Mouse (Mus musculus): Measurements from ENCODE around the gene Fam155a. TPM values are rescaled to one million over a fixed set of nuclear protein-coding genes. Genes with fewer than 3 reads are reported as not detected.

The Fam155a gene
- total and polyA plus RNA-seq, 3 experiments, result not detected

DNA sequence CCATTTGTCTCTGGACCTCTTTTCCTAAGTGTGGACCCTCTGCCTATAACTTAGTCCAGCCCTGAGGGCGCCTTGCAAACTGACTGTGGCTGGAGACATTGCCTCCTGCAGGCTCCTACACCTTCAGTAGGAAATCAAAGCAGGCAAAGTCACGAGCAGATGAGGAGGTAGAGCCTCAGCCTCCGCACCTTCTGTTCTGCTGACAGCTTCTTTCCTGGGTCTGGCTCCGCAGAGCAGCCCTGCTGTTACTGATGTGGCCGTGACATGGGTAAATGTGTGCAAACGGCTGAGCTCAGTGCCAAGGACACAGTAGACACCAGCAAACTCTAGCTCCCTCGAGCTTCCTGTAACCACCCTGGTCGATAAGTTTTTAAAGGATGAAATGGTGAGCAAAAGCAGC, 63.5 kb downstream of the Fam155a start:
- H3K36me3 ChIP-seq (replicated peaks in 1 of 2; ENCODE audit: control insufficient read depth in 1 of 2, insufficient read depth in 1 of 2, low read length in 1 of 2), result no peaks in the 10 kb centered on the region
- no peak overlapping the region for H3K9ac ChIP-seq (ENCODE audit: insufficient read depth, low read depth)
- no peak overlapping the region for H3K4me3 ChIP-seq (replicated peaks in 1 of 3; ENCODE audit: low read depth in 2 of 3, low read length in 2 of 3, poor library complexity in 1 of 3)
- no peaks in the 10 kb centered on the region for H3K27me3 ChIP-seq (replicated peaks)
- TF ChIP-seq USF1 (IDR thresholded peaks at IDR 0.05; ENCODE audit: low read depth, low read length) (no peak), ZC3H11A (IDR thresholded peaks at IDR 0.05; ENCODE audit: low read depth, low read length) (no peak), ZKSCAN1 (IDR thresholded peaks at IDR 0.05; ENCODE audit: borderline replicate concordance, low read depth, low read length) (no peak), ETS1 (conservative IDR thresholded peaks at IDR 0.05; ENCODE audit: low read depth, low read length) (no peak), KAT2A (IDR thresholded peaks at IDR 0.05; ENCODE audit: insufficient replicate concordance, low read length) (no peak), ZMIZ1 (IDR thresholded peaks at IDR 0.05; ENCODE audit: low read depth, low read length) (no peak), GABPA (IDR thresholded peaks at IDR 0.05; ENCODE audit: insufficient replicate concordance, low read depth, low read length) (no peak), ZNF384 (IDR thresholded peaks at IDR 0.05; ENCODE audit: low read depth, low read length) (no peak), MAX (IDR thresholded peaks at IDR 0.05; ENCODE audit: low read length) (no peak), CTCF (conservative IDR thresholded peaks at IDR 0.05 in 1 of 2, IDR thresholded peaks at IDR 0.05 in 1 of 2; ENCODE audit: low read depth in 2 of 2, low read length in 2 of 2) (no peak), SIN3A (IDR thresholded peaks at IDR 0.05; ENCODE audit: low read length) (no peak)
- H3K4me2 ChIP-seq (ENCODE audit: insufficient read depth, low read depth, poor library complexity, severe bottlenecking), result no peak overlapping the region
- peaks cover 47% of the 10 kb centered on the region for H3K9me3 ChIP-seq (replicated peaks; ENCODE audit: low read length)
- no peaks in the 10 kb centered on the region for H3K79me2 ChIP-seq (replicated peaks; ENCODE audit: control insufficient read depth, extremely low read depth, insufficient read depth, poor library complexity, severe bottlenecking)
- no peaks in the 10 kb centered on the region for H3K4me1 ChIP-seq (ENCODE audit: control insufficient read depth in 1 of 2, insufficient read depth in 2 of 2)
- no peak overlapping the region for H3K27ac ChIP-seq (ENCODE audit: insufficient read depth, low read depth)
- in situ Hi-C loops (cut with MboI; ENCODE audit: low pct_ligation_motif_present, low pct_unique_long_range_greater_than_20kb, low sequenced_read_pairs), result no loop called here
- dilution Hi-C loops (cut with MboI; ENCODE audit: extremely low pct_ligation_motif_present, extremely low pct_unique_long_range_greater_than_20kb, low sequenced_read_pairs), result no loop called here
- DNase-seq (ENCODE audit: extremely low read depth), result no peak

DNA sequence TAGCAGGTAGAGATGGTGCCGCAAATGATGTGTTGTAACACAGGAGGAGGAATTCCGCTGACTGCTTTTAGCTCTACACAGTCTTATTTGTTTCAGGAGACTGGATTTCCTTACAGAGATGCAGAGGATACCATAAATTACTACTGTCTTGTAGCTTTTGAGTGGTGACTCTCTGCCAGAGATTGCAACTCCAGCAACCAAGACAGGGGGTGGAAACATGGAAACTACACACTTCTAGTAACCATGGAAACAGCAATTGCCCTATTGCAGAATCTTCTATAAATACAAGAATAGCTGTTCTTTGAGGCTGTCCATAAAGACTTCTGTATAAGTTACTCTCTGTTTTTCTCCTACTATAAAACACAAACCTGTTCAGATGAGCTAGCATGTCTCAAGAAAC, 76.2 kb downstream of the Fam155a start:
- in situ Hi-C loops (cut with MboI; ENCODE audit: low pct_ligation_motif_present, low pct_unique_long_range_greater_than_20kb, low sequenced_read_pairs) (no loop called here), dilution Hi-C loops (cut with MboI; ENCODE audit: extremely low pct_ligation_motif_present, extremely low pct_unique_long_range_greater_than_20kb, low sequenced_read_pairs) (no loop called here)
- TF ChIP-seq JUND (conservative IDR thresholded peaks at IDR 0.05; ENCODE audit: low read depth, low read length) (no peak), ZNF384 (IDR thresholded peaks at IDR 0.05; ENCODE audit: low read depth, low read length) (no peak), MAFK (IDR thresholded peaks at IDR 0.05; ENCODE audit: insufficient replicate concordance, low read length) (no peak), RAD21 (IDR thresholded peaks at IDR 0.05; ENCODE audit: low read depth, low read length) (no peak), BHLHE40 (IDR thresholded peaks at IDR 0.05; ENCODE audit: low read depth, low read length) (no peak), ELF1 (IDR thresholded peaks at IDR 0.05; ENCODE audit: low read depth, low read length) (no peak), ZC3H11A (IDR thresholded peaks at IDR 0.05; ENCODE audit: low read depth, low read length) (no peak)
- Histone ChIP-seq H3K79me2 (replicated peaks; ENCODE audit: control insufficient read depth, extremely low read depth, insufficient read depth, poor library complexity, severe bottlenecking) (no peaks in the 10 kb centered on the region), H3K27me3 (replicated peaks) (no peaks in the 10 kb centered on the region), H3K4me2 (ENCODE audit: insufficient read depth, low read depth, poor library complexity, severe bottlenecking) (no peak overlapping the region), H3K9me3 (replicated peaks; ENCODE audit: low read length) (peaks cover 53% of the 10 kb centered on the region), H3K4me3 (replicated peaks in 1 of 3; ENCODE audit: low read depth in 2 of 3, low read length in 2 of 3, poor library complexity in 1 of 3) (no peak overlapping the region), H3K9ac (ENCODE audit: insufficient read depth, low read depth) (no peak overlapping the region), H3K27ac (ENCODE audit: insufficient read depth, low read depth) (no peak overlapping the region), H3K4me1 (ENCODE audit: control insufficient read depth in 1 of 2, insufficient read depth in 2 of 2) (no peaks in the 10 kb centered on the region), H3K36me3 (replicated peaks in 1 of 2; ENCODE audit: control insufficient read depth in 1 of 2, insufficient read depth in 1 of 2, low read length in 1 of 2) (no peaks in the 10 kb centered on the region)
- no peak for DNase-seq (ENCODE audit: extremely low read depth)
